Mouse (Mus musculus): Measurements from ENCODE around the gene Mllt11. TPM values are rescaled to one million over a fixed set of nuclear protein-coding genes. Genes with fewer than 3 reads are reported as not detected.

The Mllt11 gene
- polyA plus RNA-seq, 1 experiment = 13.1 TPM

DNA sequence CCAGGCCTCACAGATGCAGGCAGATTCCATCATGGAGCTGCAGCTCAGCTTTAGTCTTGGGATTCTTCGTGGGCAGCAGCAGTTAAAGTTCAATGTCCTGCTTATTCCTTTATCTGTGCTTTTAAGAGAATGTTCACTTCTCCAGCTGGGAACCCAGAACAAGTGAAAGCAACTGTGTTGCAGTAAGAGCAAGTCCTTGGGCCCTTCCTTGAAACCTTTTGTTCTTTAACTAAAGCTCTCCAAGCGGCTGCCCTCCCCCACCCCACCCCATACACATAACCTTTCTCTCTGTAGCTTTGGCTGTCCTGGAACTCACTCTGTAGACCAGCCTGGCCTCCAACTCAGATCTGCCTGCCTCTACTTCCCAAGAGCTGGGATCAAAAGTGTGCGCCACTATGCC, 55.5 kb downstream of the Mllt11 start:
- Histone ChIP-seq H3K27ac (ENCODE audit: insufficient read depth, low read length) (peak overlapping the region; percentile 66), H3K4me3 (ENCODE audit: low read depth, low read length) (no peak overlapping the region), H3K9me3 (replicated peaks; ENCODE audit: control insufficient read depth, insufficient read depth, low read length, poor library complexity, severe bottlenecking) (no peaks in the 10 kb centered on the region), H3K9ac (ENCODE audit: low read depth, poor library complexity, severe bottlenecking) (peak overlapping the region; percentile 9; the same call in 1 of the 2 replicates), H3K4me1 (ENCODE audit: control insufficient read depth, insufficient read depth, low read length) (peaks cover 4% of the 10 kb centered on the region), H3K36me3 (ENCODE audit: control insufficient read depth, insufficient read depth, low read length, poor library complexity, severe bottlenecking) (no peaks in the 10 kb centered on the region), H3K27me3 (ENCODE audit: control insufficient read depth, insufficient read depth, low read length, poor library complexity, severe bottlenecking) (no peaks in the 10 kb centered on the region; the same call in 1 of the 2 replicates)
- TF ChIP-seq CTCF (IDR thresholded peaks at IDR 0.05; ENCODE audit: low read depth, low read length) = no peak

DNA sequence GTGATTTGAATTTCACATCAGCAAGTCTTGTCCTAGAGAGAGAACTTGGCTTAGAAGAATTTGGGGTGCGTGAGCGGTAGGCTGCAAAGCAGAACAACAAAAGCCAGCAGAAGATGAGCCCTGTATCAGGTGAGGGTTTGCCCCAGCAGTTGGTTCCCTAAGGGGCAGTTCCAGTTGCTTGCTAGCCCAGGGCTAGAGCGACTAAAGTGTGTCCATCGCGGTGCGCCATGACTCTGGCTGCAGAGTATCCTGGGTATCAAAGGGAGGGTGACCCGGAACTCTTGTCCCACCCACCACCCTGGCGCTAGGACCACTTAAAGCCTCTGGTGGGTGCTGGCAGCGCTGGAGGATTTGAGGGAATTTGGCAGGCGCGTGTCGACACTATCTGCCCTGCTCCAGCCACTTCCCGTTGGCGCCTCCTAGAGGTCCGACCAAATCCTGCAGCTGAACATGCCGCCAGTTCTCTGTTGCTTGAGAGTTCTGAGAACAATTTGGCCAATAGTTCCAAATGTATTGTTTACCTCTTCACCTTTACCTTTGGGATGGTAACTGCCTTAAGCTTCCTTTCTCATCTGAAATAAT, 57.9 kb downstream of the Mllt11 start:
- Histone ChIP-seq H3K4me3 (ENCODE audit: low read depth, low read length) (peak overlapping the region; percentile 42), H3K9ac (ENCODE audit: low read depth, poor library complexity, severe bottlenecking) (peak overlapping the region; percentile 58), H3K27me3 (ENCODE audit: control insufficient read depth, insufficient read depth, low read length, poor library complexity, severe bottlenecking) (no peaks in the 10 kb centered on the region; the same call in 1 of the 2 replicates), H3K4me1 (ENCODE audit: control insufficient read depth, insufficient read depth, low read length) (peaks cover 4% of the 10 kb centered on the region), H3K9me3 (replicated peaks; ENCODE audit: control insufficient read depth, insufficient read depth, low read length, poor library complexity, severe bottlenecking) (no peaks in the 10 kb centered on the region), H3K36me3 (ENCODE audit: control insufficient read depth, insufficient read depth, low read length, poor library complexity, severe bottlenecking) (0 out of 2 replicates have a peak, but pooled peaks cover 2% of the 10 kb centered on the region), H3K27ac (ENCODE audit: insufficient read depth, low read length) (no peak overlapping the region)
- TF ChIP-seq CTCF (IDR thresholded peaks at IDR 0.05; ENCODE audit: low read depth, low read length) (peak; percentile 92), EP300 (IDR thresholded peaks at IDR 0.05; ENCODE audit: insufficient read depth, low read depth, low read length) (no peak)

DNA sequence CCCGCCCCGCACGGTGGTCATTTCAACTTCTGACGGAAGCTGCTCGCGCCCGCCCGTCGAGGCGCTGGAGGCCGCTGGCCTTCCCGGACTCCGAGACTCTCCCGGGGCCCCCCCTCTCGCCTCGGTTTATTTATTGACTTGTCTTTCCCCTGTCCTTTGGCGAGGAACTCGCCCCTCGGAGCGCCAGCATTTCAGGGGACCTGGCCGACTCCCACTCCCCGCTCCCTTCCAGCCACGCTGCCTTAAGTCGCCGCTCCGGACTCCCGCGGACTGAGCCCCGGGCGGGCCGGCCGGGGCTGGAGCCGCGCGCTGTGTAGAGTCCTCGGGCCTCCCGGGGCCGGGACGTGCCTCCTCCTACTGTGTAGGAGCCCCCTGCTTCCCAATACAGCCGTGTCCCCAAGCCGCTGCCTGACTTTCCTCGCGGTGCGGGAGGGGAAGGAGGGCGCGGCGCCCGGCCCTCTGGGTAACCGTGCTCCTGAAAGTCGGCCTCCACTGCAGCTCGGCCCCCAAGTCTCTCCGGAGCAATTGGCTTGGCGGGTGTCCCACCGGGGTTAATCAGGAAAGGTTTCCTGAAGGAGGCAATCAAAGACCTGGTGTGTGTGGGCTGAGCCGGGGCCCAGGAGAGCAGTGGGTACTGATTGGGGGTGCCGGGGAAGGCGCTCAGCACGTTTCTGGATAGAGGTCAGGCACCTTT, 58.6 kb downstream of the Mllt11 start:
- peaks cover 4% of the 10 kb centered on the region for H3K4me1 ChIP-seq (ENCODE audit: control insufficient read depth, insufficient read depth, low read length)
- peak overlapping the region; percentile 58 for H3K9ac ChIP-seq (ENCODE audit: low read depth, poor library complexity, severe bottlenecking)
- no peaks in the 10 kb centered on the region for H3K9me3 ChIP-seq (replicated peaks; ENCODE audit: control insufficient read depth, insufficient read depth, low read length, poor library complexity, severe bottlenecking)
- no peak overlapping the region for H3K27ac ChIP-seq (ENCODE audit: insufficient read depth, low read length)
- no peaks in the 10 kb centered on the region; the same call in 1 of the 2 replicates for H3K27me3 ChIP-seq (ENCODE audit: control insufficient read depth, insufficient read depth, low read length, poor library complexity, severe bottlenecking)
- H3K36me3 ChIP-seq (ENCODE audit: control insufficient read depth, insufficient read depth, low read length, poor library complexity, severe bottlenecking) = 0 out of 2 replicates have a peak, but pooled peaks cover 2% of the 10 kb centered on the region
- TF ChIP-seq EP300 (IDR thresholded peaks at IDR 0.05; ENCODE audit: insufficient read depth, low read depth, low read length) (no peak), POLR2A (IDR thresholded peaks at IDR 0.05; ENCODE audit: insufficient read depth, low read length) (no peak), CTCF (IDR thresholded peaks at IDR 0.05; ENCODE audit: low read depth, low read length) (no peak)
- peak overlapping the region; percentile 42 for H3K4me3 ChIP-seq (ENCODE audit: low read depth, low read length)

DNA sequence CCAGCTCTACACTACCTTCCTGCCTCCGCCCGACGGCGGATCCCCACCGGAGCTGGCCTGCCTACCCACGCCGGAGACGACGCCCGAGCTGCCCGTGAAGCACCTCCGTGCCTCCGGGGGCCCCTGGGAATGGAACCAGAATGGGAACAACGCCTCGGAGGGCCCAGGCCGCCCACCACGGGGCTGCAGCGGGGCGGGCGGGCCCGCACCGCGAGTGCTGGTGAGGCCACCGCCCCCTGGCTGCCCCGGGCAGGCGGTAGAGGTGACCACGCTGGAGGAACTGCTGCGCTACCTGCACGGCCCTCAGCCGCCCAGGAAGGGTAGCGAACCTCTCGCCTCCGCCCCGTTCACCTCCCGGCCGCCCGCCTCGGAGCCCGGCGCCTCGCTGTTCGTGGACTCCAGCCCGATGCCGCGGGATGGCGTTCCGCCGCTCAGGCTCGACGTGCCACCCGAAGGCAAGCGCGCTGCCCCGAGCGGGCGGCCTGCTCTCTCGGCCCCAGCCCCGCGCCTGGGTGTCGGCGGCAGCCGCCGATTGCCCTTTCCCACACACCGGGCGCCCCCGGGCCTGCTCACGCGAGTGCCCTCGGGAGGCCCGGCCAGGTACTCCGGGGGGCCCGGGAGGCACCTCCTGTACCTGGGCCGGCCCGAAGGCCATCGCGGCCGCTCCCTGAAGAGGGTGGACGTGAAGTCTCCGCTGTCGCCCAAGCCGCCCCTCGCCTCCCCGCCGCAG, 59.3 kb downstream of the Mllt11 start:
- Histone ChIP-seq H3K27ac (ENCODE audit: insufficient read depth, low read length) (no peak overlapping the region), H3K9me3 (replicated peaks; ENCODE audit: control insufficient read depth, insufficient read depth, low read length, poor library complexity, severe bottlenecking) (no peaks in the 10 kb centered on the region), H3K27me3 (ENCODE audit: control insufficient read depth, insufficient read depth, low read length, poor library complexity, severe bottlenecking) (no peaks in the 10 kb centered on the region; the same call in 1 of the 2 replicates), H3K4me1 (ENCODE audit: control insufficient read depth, insufficient read depth, low read length) (peaks cover 4% of the 10 kb centered on the region), H3K4me3 (ENCODE audit: low read depth, low read length) (peak overlapping the region; percentile 42), H3K9ac (ENCODE audit: low read depth, poor library complexity, severe bottlenecking) (peak overlapping the region; percentile 58), H3K36me3 (ENCODE audit: control insufficient read depth, insufficient read depth, low read length, poor library complexity, severe bottlenecking) (0 out of 2 replicates have a peak, but pooled peaks cover 2% of the 10 kb centered on the region)
- TF ChIP-seq CTCF (IDR thresholded peaks at IDR 0.05; ENCODE audit: low read depth, low read length) (no peak), EP300 (IDR thresholded peaks at IDR 0.05; ENCODE audit: insufficient read depth, low read depth, low read length) (no peak), POLR2A (IDR thresholded peaks at IDR 0.05; ENCODE audit: insufficient read depth, low read length) (no peak)

DNA sequence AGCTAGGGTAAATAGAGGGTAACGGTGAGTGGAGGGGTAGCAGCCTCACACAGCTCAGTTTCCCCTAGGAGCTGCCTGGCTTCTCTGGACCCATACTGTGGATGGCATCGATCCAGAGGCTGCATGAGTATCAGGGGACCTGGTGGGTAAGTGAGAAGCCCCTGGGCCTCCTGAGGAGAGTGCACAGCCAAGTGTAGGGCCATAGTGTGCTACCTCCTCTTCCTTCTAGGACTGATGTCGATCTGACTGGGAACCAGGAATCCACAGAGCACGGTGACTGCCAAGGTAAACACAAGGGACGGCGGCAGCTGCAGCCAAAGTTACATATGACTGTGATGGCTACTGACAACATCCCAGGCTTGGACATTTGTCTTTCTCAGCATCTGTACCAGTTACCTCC, 60.9 kb downstream of the Mllt11 start:
- Histone ChIP-seq H3K9me3 (replicated peaks; ENCODE audit: control insufficient read depth, insufficient read depth, low read length, poor library complexity, severe bottlenecking) (no peaks in the 10 kb centered on the region), H3K27ac (ENCODE audit: insufficient read depth, low read length) (no peak overlapping the region), H3K27me3 (ENCODE audit: control insufficient read depth, insufficient read depth, low read length, poor library complexity, severe bottlenecking) (no peaks in the 10 kb centered on the region; the same call in 1 of the 2 replicates), H3K9ac (ENCODE audit: low read depth, poor library complexity, severe bottlenecking) (no peak overlapping the region), H3K36me3 (ENCODE audit: control insufficient read depth, insufficient read depth, low read length, poor library complexity, severe bottlenecking) (0 out of 2 replicates have a peak, but pooled peaks cover 2% of the 10 kb centered on the region), H3K4me3 (ENCODE audit: low read depth, low read length) (no peak overlapping the region), H3K4me1 (ENCODE audit: control insufficient read depth, insufficient read depth, low read length) (no peaks in the 10 kb centered on the region)
- TF ChIP-seq EP300 (IDR thresholded peaks at IDR 0.05; ENCODE audit: insufficient read depth, low read depth, low read length) (no peak), POLR2A (IDR thresholded peaks at IDR 0.05; ENCODE audit: insufficient read depth, low read length) (no peak), CTCF (IDR thresholded peaks at IDR 0.05; ENCODE audit: low read depth, low read length) (no peak)
